Mouse (Mus musculus): ENCODE results near the gene Son.
A peak's percentile ranks its signal among the peaks of the same experiment; 100 is the strongest.
"Not testable (repeated sequence)": the region's sequence is repeated elsewhere in the genome, so short reads cannot be mapped to it uniquely, and the experiment has no call there.

The Son gene

DNA sequence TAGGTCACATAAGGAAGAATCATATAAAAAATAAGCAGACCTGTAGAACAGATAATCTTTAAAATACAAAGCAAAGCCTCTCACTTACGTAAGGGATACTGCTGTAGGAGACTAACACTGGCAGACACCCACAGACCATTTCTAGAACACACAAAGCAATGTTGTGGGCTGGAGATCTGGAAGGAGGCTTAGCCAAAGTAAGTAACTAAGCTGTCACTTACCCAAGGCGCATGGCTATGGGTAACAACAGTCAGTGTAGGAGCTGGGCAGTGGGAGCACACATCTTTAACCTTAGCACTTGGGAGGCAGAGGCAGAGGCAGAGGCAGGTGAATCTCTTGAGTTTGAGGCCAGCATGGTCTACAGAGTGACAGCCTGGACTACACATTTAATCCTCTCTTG lies 7.7 kb upstream of the Son start:
- DNase-seq, result no peak

GRCm38 (mm10) chr16:91640171-91640570 lies 7.1 kb upstream of the Son start:
- DNase-seq, result no peak

GRCm38 (mm10) chr16:91644901-91645300 lies 2.4 kb upstream of the Son start:
- DNase-seq, result no peak

DNA sequence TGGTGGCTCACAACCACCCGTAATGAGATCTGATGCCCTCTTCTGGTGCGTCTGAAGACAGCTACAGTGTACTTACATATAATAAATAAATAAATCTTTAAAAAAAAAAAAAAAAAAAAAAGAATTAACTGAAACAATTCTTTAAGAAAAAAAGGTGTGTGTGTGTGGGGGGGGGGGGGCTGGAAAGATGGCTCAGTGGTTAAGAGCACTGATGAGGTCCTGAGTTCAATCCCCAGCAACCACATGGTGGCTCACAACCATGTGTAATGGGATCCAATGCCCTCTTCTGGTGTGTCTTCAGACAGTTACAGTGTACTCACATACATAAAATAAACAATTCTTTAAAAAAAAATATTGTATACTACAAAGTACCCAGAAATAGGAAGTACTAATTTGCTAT lies 1.9 kb upstream of the Son start:
- DNase-seq, result not testable (repeated sequence)

- no peak for DNase-seq
Observed at GRCm38 (mm10) chr16:91645995-91646602, 1.2 kb upstream of the Son start.

DNA sequence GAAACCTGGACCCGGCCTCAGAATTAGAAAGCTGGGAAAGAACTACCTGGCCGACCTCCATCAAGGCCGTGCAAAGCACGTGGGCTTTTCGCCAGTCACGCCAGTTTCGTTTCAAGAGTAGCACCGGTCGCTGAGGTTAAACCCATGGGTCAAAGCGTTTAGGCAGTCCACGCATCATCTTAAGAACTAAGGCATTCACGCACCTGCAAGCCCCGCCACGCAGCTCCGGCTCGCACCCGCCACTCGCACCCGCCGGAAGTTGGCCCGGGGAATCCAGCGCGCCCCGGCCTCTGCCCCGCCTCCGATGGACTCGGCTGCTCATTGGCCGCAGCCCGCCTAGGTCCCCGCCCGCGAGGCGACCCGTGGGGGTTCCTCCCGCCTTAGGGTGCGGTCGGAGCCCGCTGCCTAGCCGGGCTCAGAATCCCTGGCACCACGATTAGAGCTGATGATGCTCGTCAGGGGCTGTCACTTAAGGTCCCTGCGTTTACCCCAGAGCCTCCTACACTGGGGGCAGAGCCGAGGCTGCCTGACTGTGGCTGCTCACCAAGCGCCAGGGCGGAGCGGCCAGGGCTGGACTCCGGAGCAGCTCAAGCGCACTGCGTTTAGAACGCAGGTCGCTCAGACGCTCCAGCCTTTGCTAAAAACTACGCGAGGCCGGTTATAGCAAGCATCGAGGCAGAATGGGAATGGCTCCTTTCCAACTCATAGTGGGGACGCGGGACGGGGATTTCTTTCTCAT lies 456 bp upstream of the Son start, which contains the start of gene Gart:
Gart (minus strand) TSS at position 272 of the 739 bp plus-strand sequence.
- peak; percentile 92 for DNase-seq

- peak; percentile 65 for DNase-seq
Observed at GRCm38 (mm10) chr16:91648220-91648550, 879 bp downstream of the Son start.

GRCm38 (mm10) chr16:91649246-91649645 lies 1.9 kb downstream of the Son start:
- DNase-seq, result no peak

GRCm38 (mm10) chr16:91649781-91650180 lies 2.5 kb downstream of the Son start:
- no peak for DNase-seq

DNA sequence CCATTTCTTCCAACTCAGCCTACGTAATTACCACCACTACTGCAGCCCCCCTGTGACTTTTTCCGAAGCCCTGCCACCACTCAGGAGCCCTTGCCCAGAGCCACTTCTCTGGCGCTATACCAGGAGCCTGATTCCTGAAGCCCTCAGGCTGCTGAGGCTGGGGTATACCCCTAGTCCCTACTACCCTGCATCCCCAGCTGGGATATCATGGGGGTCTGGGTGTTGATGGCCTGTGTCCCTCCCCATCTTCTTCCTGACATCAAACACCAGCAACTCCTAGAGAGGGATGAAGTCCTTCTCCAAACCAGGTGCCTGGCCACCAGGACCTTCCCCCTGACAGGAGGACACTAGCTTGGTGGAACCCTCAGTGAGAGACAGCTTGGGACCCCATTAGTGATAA lies 4.9 kb downstream of the Son start:
- DNase-seq, result no peak

GRCm38 (mm10) chr16:91655285-91655684 lies 8.0 kb downstream of the Son start:
- no peak for DNase-seq

DNA sequence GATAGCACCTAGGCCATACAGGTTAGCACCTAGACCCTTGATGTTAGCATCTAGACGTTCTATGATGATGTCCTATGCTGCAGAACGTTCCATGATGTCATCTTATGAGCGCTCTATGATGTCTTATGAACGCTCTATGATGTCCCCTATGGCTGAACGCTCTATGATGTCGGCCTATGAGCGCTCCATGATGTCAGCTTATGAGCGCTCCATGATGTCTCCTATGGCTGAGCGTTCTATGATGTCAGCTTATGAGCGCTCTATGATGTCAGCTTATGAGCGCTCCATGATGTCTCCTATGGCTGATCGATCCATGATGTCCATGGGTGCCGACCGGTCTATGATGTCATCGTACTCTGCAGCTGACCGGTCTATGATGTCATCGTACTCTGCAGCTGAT lies 10.0 kb downstream of the Son start:
- DNase-seq, result no peak

GRCm38 (mm10) chr16:91658471-91658870 lies 11.2 kb downstream of the Son start:
- DNase-seq, result no peak

DNA sequence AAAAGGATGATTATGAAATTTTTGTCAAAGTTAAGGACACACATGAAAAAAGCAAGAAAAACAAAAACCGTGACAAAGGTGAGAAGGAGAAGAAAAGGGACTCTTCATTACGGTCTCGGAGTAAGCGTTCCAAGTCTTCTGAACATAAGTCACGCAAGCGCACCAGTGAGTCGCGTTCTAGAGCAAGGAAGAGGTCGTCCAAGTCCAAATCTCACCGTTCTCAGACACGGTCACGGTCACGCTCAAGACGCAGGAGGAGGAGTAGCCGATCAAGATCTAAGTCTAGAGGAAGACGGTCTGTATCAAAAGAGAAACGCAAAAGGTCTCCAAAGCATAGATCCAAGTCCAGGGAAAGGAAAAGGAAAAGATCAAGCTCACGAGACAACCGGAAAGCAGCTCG lies 12.5 kb downstream of the Son start:
- no peak for DNase-seq

- DNase-seq, result no peak
Observed at GRCm38 (mm10) chr16:91661397-91661796, 14.1 kb downstream of the Son start.

GRCm38 (mm10) chr16:91662336-91662735 lies 15.0 kb downstream of the Son start:
- no peak for DNase-seq

GRCm38 (mm10) chr16:91663795-91664194 lies 16.5 kb downstream of the Son start:
- no peak for DNase-seq

DNA sequence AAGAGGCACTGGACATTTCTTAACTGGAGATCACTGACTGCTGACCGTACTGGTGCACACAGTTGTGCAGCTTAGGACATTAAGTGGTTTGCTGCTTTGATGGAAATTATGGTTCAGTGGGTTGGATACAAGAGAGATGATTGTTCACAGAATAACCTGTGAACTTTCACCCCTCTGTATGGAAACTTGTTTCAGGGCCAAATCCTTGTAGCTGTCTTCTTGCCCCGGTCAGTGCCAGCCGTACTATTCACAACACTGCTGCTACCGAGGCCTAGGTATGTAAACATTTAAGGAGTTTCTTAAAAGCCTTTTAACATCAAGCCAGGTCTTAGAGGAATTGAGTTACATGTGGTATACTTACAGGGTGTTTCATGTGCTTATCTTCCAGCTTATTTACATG lies 27.2 kb downstream of the Son start:
- DNase-seq, result no peak

GRCm38 (mm10) chr16:91678147-91678911 lies 31.0 kb downstream of the Son start:
- no peak for DNase-seq

DNA sequence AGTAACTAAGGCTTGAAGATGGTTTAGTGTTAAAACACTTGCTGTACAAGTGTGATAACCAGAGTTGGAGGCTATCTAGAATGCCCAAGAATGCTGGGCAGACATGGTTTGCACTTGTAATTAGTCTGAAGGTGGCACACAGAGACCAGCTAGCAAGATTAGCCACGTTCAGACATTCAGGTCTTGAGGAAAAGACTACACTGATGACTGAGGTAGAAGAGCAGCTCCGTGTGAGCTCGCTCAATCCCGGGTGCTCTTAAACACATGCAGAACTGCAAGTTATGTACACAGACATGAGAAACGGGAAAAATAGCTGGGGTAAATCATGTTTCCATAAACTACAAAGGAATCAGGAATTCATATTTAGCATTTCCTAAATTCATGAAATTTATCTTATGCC lies 33.4 kb downstream of the Son start:
- DNase-seq, result no peak

- no peak for DNase-seq
Observed at GRCm38 (mm10) chr16:91685526-91685925, 38.2 kb downstream of the Son start.

DNA sequence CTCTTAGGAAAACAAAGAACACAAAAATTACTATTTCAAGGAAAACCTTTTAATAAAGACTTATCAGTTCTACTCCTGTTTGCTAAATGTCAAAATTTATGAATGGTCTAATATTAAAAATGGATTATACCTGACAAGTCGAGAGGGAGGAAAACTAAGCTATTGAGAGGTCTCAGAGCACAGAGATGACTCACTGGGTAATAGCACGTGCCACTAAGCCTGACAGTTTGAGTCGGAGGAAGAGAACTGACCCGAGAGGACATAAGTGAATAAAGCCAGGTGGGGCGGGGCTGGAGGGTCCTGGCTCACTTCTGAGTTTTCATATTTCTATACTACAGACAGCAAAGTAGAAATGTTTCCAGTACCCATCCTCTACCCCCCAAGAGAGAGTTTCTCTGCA lies 39.1 kb downstream of the Son start:
- no peak for DNase-seq

DNA sequence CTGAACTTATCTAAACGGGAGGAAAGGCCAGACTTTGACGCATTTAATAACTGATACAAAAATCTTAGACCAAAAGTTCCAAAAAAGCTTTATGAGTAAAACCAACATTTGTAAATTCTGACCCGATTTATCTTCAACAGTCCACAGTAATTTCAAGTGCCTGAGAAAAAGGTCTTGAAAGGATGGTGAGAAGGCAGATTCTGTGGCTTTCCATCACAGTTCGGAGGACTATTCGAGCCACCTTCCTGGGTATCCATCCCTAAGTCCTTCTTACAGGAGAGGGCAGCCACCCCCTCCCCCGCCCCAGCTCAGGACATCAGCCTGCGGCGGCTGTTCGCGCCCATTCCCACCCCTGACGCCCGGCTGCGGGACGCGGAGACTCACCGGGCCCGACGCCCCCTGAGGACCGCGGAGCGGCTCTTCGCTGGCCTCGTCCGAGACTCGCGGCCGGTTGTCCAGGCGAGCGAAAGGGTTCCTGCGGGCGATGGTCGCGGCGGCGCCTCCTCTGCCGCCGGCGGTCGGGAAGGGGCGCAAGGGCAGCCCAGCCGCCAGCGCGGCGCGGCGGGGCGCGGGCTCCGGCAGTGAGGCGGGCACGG lies 40.8 kb downstream of the Son start:
- DNase-seq, result no peak
